Mouse (Mus musculus): ENCODE measurements at regions not wholly inside any gene's neighbourhood (a gene's known extent, or its start where the extent isn't known, plus 50 kb on each side); places are given as distances from the start of the nearest gene placed in this dataset.

DNA sequence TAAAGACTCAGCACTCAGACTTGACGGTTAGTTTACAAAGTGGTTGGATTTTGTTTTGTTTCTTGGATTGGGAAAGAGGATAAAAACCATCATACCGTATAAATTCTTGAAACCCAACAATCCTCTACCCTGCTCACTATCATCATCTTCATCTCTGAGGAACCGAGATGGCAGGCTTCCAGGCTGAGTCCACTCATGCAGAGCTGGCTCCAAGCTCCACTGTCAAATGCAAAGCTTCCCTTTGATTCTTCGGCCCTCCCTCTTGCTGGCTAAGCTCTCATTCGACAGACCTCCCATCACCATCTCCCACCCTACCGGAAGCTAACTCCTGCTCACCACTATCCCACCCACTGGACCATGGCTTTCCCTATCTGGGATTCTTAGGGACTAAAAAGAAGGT, 184.6 kb upstream of the Hnrnpa3 start:
- Histone ChIP-seq H3K9me3 (ENCODE audit: control insufficient read depth, low read length) (no peaks in the 10 kb centered on the region), H3K4me3 (ENCODE audit: low read depth, low read length) (no peak overlapping the region), H3K9ac (ENCODE audit: low read depth, low read length) (no peak overlapping the region), H3K4me2 (replicated peaks; ENCODE audit: low read depth, low read length) (no peak overlapping the region), H3K36me3 (ENCODE audit: control insufficient read depth, insufficient read depth, low read length) (no peaks in the 10 kb centered on the region), H3K27me3 (ENCODE audit: control insufficient read depth, insufficient read depth, low read length) (no peaks in the 10 kb centered on the region), H3K4me1 (replicated peaks; ENCODE audit: control insufficient read depth, insufficient read depth, low read length) (peaks cover 2% of the 10 kb centered on the region; the same call in 1 of the 2 replicates), H3K27ac (ENCODE audit: low read depth, low read length) (no peak overlapping the region)
- 63% methylated on average over 6 of the region's 6 CpGs for WGBS
- DNase-seq (ENCODE audit: low spot score) (no peak), ATAC-seq (ENCODE audit: low FRiP score) (no peak)

DNA sequence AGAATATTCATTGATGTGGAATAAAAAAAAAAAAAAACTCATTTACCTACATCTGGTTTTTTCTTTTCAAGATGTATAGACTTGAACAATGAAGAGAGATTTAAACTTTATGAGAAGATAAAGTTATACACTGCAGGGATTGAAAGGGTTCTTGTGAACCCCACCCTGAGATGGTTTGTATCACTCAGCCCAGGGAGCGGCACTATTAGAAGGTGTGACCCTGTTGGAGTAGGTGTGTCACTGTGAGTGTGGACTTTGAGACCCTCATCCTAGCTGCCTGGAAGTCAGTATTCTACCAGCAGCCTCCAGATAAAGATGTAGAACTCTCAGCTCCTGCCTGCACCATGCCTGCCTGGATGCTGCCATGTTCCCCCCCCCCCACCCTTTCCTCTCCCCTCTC, 182.7 kb upstream of the Hnrnpa3 start:
- H3K27ac ChIP-seq (ENCODE audit: low read depth, low read length): no peak overlapping the region
- WGBS: 96% methylated on average over 1 of the region's 1 CpGs

DNA sequence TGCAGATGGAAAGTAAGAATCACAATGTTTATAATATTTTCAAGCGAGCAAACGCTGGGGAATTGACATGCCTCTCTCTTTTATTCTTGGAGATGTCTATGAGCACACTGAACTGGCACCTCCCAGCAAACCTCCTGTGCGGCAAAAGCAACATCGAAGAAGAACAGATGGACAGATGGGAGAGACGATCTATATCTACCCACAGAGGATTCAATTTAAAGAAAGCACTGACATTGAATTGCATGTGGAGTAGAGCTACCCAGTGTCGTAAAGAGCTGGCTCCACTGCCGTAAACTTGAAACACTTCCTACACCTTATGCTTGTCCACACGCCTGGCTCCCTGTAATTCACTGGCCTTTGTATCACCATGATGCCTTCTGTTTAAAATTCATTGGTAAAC, 182.0 kb upstream of the Hnrnpa3 start:
- DNase-seq (ENCODE audit: low spot score) (no peak), ATAC-seq (ENCODE audit: low FRiP score) (no peak)
- Histone ChIP-seq H3K4me2 (replicated peaks; ENCODE audit: low read depth, low read length) (no peak overlapping the region), H3K4me1 (replicated peaks; ENCODE audit: control insufficient read depth, insufficient read depth, low read length) (no peaks in the 10 kb centered on the region), H3K27ac (ENCODE audit: low read depth, low read length) (no peak overlapping the region), H3K9ac (ENCODE audit: low read depth, low read length) (no peak overlapping the region), H3K27me3 (ENCODE audit: control insufficient read depth, insufficient read depth, low read length) (no peaks in the 10 kb centered on the region), H3K9me3 (ENCODE audit: control insufficient read depth, low read length) (no peaks in the 10 kb centered on the region), H3K4me3 (ENCODE audit: low read depth, low read length) (no peak overlapping the region), H3K36me3 (ENCODE audit: control insufficient read depth, insufficient read depth, low read length) (no peaks in the 10 kb centered on the region)
- 86% methylated on average over 8 of the region's 8 CpGs for WGBS

More for the DNA sequence above, 182.7 kb upstream of the Hnrnpa3 start:
- Histone ChIP-seq H3K4me3 (ENCODE audit: low read depth, low read length) (no peak overlapping the region), H3K36me3 (ENCODE audit: control insufficient read depth, insufficient read depth, low read length) (no peaks in the 10 kb centered on the region), H3K4me2 (replicated peaks; ENCODE audit: low read depth, low read length) (no peak overlapping the region), H3K9ac (ENCODE audit: low read depth, low read length) (no peak overlapping the region), H3K4me1 (replicated peaks; ENCODE audit: control insufficient read depth, insufficient read depth, low read length) (no peaks in the 10 kb centered on the region), H3K27me3 (ENCODE audit: control insufficient read depth, insufficient read depth, low read length) (no peaks in the 10 kb centered on the region), H3K9me3 (ENCODE audit: control insufficient read depth, low read length) (no peaks in the 10 kb centered on the region)
- DNase-seq (ENCODE audit: low spot score): no peak
- no peak for ATAC-seq (ENCODE audit: low FRiP score)

DNA sequence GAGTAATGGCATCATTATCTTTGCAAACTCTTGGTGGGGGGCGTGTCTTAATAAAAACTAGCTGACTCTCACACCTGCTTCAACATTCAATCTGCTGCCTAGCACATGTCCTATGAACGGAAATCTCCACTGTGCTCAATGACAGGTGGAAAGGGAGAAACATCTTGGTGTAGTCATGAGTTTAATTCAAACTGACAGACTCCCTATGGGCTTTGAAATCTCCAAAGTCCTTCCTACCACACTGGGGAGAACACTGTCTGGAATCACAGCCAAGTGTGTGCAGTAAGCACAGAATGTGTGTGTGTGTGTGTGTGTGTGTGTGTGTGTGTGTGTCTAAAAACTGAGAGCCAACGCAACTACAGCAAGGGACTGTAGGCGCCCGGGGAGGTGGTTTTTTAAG, 179.5 kb upstream of the Hnrnpa3 start:
- Histone ChIP-seq H3K9me3 (ENCODE audit: control insufficient read depth, low read length) (no peaks in the 10 kb centered on the region), H3K4me2 (replicated peaks; ENCODE audit: low read depth, low read length) (no peak overlapping the region), H3K27ac (ENCODE audit: low read depth, low read length) (no peak overlapping the region), H3K4me3 (ENCODE audit: low read depth, low read length) (no peak overlapping the region), H3K9ac (ENCODE audit: low read depth, low read length) (no peak overlapping the region), H3K27me3 (ENCODE audit: control insufficient read depth, insufficient read depth, low read length) (no peaks in the 10 kb centered on the region), H3K4me1 (replicated peaks; ENCODE audit: control insufficient read depth, insufficient read depth, low read length) (no peaks in the 10 kb centered on the region), H3K36me3 (ENCODE audit: control insufficient read depth, insufficient read depth, low read length) (no peaks in the 10 kb centered on the region)
- ATAC-seq (ENCODE audit: low FRiP score) (no peak), DNase-seq (ENCODE audit: low spot score) (no peak)
- 88% methylated on average over 5 of the region's 5 CpGs for WGBS

DNA sequence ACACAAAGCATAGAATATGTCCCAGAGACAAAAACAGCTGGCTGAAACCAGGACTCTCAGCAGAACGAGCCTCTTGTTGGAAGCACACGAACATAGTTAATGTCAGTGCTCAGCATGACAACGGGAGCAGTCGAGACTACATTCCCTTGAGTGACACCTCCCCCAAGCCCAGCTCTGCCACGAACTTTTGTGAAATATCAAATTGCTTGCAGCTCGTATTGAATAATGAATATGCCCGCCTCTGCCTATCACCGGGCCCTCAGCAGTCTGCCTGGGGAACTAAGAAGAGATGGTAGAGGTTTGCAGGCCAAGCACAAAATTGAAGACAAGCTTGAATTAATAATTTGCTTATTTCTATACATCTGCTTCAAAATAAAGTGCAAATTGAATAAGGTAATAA, 177.2 kb upstream of the Hnrnpa3 start:
- 59% methylated on average over 8 of the region's 8 CpGs for whole genome bisulfite sequencing
- Histone ChIP-seq H3K27ac (ENCODE audit: low read depth, low read length) (no peak overlapping the region), H3K4me3 (ENCODE audit: low read depth, low read length) (no peak overlapping the region), H3K27me3 (ENCODE audit: control insufficient read depth, insufficient read depth, low read length) (no peaks in the 10 kb centered on the region), H3K9ac (ENCODE audit: low read depth, low read length) (no peak overlapping the region), H3K4me2 (replicated peaks; ENCODE audit: low read depth, low read length) (no peak overlapping the region), H3K4me1 (replicated peaks; ENCODE audit: control insufficient read depth, insufficient read depth, low read length) (no peaks in the 10 kb centered on the region), H3K36me3 (ENCODE audit: control insufficient read depth, insufficient read depth, low read length) (no peaks in the 10 kb centered on the region), H3K9me3 (ENCODE audit: control insufficient read depth, low read length) (no peaks in the 10 kb centered on the region)
- ATAC-seq (ENCODE audit: low FRiP score): no peak
- no peak for DNase-seq (ENCODE audit: low spot score)

DNA sequence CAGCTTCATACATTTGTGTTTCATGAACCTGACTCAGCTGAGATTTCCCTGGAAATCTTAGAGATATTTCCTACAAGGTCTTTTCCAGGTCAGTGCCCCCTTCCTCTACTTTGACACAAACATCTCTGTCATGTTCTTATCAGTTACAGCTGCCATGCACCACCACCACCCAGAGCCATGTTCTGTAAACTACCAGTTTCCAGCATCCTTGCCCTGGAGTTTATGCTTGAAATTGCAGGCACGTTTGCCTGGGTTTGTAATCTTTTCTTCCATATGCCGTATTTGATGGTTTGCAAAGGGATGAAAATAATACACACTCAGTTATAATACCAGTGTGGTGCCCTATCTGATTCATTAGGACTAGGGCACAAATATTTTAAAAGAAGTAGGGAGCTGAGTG, 176.6 kb upstream of the Hnrnpa3 start:
- no peak for ATAC-seq (ENCODE audit: low FRiP score)
- WGBS: 90% methylated on average over 2 of the region's 2 CpGs

DNA sequence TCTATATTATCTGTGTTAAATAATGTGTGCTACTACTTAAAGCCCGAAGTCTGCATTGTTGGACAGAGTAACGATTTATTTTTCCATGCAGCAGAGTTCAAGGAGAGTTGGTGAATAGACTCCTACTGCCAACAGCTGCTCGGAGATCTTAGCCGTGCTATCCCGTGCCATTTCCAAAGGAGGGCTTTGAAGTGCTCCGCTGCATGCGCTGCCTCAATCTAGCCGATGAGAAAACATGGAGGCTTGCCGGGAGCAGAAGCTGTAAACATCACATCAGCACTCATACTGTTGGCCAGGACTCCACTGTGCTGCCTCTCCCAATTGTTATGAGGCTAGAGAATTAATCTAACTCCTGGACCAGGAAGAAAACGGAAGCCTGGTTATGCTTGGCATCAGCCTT, 174.1 kb upstream of the Hnrnpa3 start:
- Histone ChIP-seq H3K9ac (ENCODE audit: low read depth, low read length) (no peak overlapping the region), H3K4me3 (ENCODE audit: low read depth, low read length) (no peak overlapping the region), H3K27ac (ENCODE audit: low read depth, low read length) (no peak overlapping the region), H3K9me3 (ENCODE audit: control insufficient read depth, low read length) (no peaks in the 10 kb centered on the region), H3K36me3 (ENCODE audit: control insufficient read depth, insufficient read depth, low read length) (no peaks in the 10 kb centered on the region), H3K4me2 (replicated peaks; ENCODE audit: low read depth, low read length) (no peak overlapping the region), H3K4me1 (replicated peaks; ENCODE audit: control insufficient read depth, insufficient read depth, low read length) (no peaks in the 10 kb centered on the region), H3K27me3 (ENCODE audit: control insufficient read depth, insufficient read depth, low read length) (no peaks in the 10 kb centered on the region)
- ATAC-seq (ENCODE audit: low FRiP score) (no peak), DNase-seq (ENCODE audit: low spot score) (no peak)
- WGBS: 66% methylated on average over 10 of the region's 10 CpGs

More for the DNA sequence above, 176.6 kb upstream of the Hnrnpa3 start:
- Histone ChIP-seq H3K27ac (ENCODE audit: low read depth, low read length) (no peak overlapping the region), H3K9ac (ENCODE audit: low read depth, low read length) (no peak overlapping the region), H3K36me3 (ENCODE audit: control insufficient read depth, insufficient read depth, low read length) (no peaks in the 10 kb centered on the region), H3K4me3 (ENCODE audit: low read depth, low read length) (no peak overlapping the region), H3K4me2 (replicated peaks; ENCODE audit: low read depth, low read length) (no peak overlapping the region), H3K4me1 (replicated peaks; ENCODE audit: control insufficient read depth, insufficient read depth, low read length) (no peaks in the 10 kb centered on the region), H3K9me3 (ENCODE audit: control insufficient read depth, low read length) (no peaks in the 10 kb centered on the region), H3K27me3 (ENCODE audit: control insufficient read depth, insufficient read depth, low read length) (no peaks in the 10 kb centered on the region)
- DNase-seq (ENCODE audit: low spot score): no peak

DNA sequence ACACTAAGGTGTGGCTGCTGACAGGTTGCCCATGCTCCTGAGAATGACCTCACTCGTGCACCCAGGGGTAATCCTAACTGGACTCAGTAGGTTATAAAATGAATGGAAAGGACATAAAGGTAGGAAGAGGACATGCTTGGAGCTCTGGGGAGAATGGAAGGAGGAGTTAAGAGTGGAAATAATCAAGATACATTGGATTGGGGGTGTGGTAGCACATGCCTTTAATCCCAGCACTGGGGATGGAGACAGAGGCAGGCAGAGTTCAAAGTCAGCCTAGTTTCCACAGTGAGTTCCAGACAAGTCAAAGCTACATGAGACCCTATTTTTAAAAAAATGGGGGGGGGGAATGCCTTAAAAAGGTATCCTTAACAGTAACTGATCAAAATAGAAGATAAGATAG, 167.9 kb upstream of the Hnrnpa3 start:
- WGBS: 78% methylated on average over 1 of the region's 1 CpGs
- H3K4me3 ChIP-seq (ENCODE audit: low read depth, low read length): no peak overlapping the region
- DNase-seq (ENCODE audit: low spot score) (no peak), ATAC-seq (ENCODE audit: low FRiP score) (no peak)
- H3K4me1 ChIP-seq (replicated peaks; ENCODE audit: control insufficient read depth, insufficient read depth, low read length): no peaks in the 10 kb centered on the region
- no peaks in the 10 kb centered on the region for H3K9me3 ChIP-seq (ENCODE audit: control insufficient read depth, low read length)
- H3K27ac ChIP-seq (ENCODE audit: low read depth, low read length): no peak overlapping the region
- no peaks in the 10 kb centered on the region for H3K27me3 ChIP-seq (ENCODE audit: control insufficient read depth, insufficient read depth, low read length)
- H3K36me3 ChIP-seq (ENCODE audit: control insufficient read depth, insufficient read depth, low read length): no peaks in the 10 kb centered on the region
- no peak overlapping the region for H3K9ac ChIP-seq (ENCODE audit: low read depth, low read length)
- H3K4me2 ChIP-seq (replicated peaks; ENCODE audit: low read depth, low read length): no peak overlapping the region

DNA sequence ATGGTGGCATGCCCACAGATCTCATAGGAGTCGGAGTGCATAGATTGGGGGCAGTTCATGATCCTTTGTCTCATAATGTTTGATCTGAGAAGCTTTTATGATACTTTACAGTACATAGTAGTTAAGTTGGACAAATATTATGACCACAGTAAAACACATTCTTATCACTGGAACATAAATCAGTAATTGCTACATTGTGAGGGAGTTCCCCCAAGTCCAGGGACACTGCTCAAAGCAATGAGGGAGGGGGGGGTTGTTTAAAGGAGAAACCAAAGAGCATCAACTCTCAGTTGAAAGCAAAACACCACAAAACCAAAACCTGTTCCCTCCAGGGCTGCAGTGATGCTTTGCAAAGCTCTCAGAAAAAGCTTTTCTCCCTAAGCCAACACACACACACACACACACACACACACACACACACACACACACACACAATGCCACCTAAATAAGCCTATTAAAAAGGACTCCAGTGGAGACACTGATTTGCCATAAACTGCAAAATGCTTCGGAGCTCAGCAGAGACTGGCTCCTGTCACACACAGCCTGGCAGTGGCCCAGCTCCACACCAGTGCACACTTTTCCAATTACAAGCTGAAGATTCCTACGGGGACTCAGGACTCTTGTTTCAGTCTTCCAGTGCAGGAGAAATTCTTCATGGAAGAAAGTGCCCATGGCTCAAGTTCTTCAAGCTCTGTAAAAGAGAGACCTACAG, 167.1 kb upstream of the Hnrnpa3 start:
- Histone ChIP-seq H3K4me1 (replicated peaks; ENCODE audit: control insufficient read depth, insufficient read depth, low read length) (no peaks in the 10 kb centered on the region), H3K4me2 (replicated peaks; ENCODE audit: low read depth, low read length) (no peak overlapping the region), H3K27ac (ENCODE audit: low read depth, low read length) (no peak overlapping the region), H3K4me3 (ENCODE audit: low read depth, low read length) (no peak overlapping the region), H3K27me3 (ENCODE audit: control insufficient read depth, insufficient read depth, low read length) (no peaks in the 10 kb centered on the region), H3K36me3 (ENCODE audit: control insufficient read depth, insufficient read depth, low read length) (no peaks in the 10 kb centered on the region), H3K9ac (ENCODE audit: low read depth, low read length) (no peak overlapping the region), H3K9me3 (ENCODE audit: control insufficient read depth, low read length) (no peaks in the 10 kb centered on the region)
- no peak for DNase-seq (ENCODE audit: low spot score)
- WGBS: 65% methylated on average over 3 of the region's 3 CpGs
- no peak for ATAC-seq (ENCODE audit: low FRiP score)
